Mouse (Mus musculus) CH12.LX (cell line): Measurements from ENCODE around the gene Agap3. TPM values are rescaled to one million over a fixed set of nuclear protein-coding genes. Genes with fewer than 3 reads are reported as not detected.

Source experiments
- DNase-seq: peaks from one replicate; pipeline ENCODE4 v3.0.0-alpha.2; 2013; ENCODE audit errors: extremely low read depth
- H3K27ac ChIP-seq: 2 replicates; pipeline ENCODE4 v1.5.1; 2012; ENCODE audit warnings: low read depth, mild to moderate bottlenecking, control low read depth, moderate library complexity; ENCODE audit not compliant: insufficient read depth
- H3K27me3 ChIP-seq: replicated peaks from 2 replicates; pipeline ENCODE3; 2012; ENCODE audit warnings: inconsistent platforms
- H3K36me3 ChIP-seq, 2 experiments: replicated peaks in 1 of 2; 2 replicates each; pipeline versions ENCODE3 to v1.6.1; 2012; ENCODE audit warnings: inconsistent platforms in 1 of 2, low read length in 1 of 2, mild to moderate bottlenecking in 1 of 2, mixed read lengths in 1 of 2, moderate library complexity in 1 of 2; ENCODE audit not compliant: control insufficient read depth in 1 of 2, insufficient read depth in 1 of 2
- H3K4me1 ChIP-seq, 2 experiments: 2 replicates each; pipeline ENCODE4 v1.6.1; 2012; ENCODE audit warnings: inconsistent platforms in 1 of 2, moderate library complexity in 1 of 2; ENCODE audit not compliant: insufficient read depth in 2 of 2, control insufficient read depth in 1 of 2
- H3K4me2 ChIP-seq: 2 replicates; pipeline ENCODE4 v1.6.1; 2012; ENCODE audit warnings: low read depth, mild to moderate bottlenecking, control low read depth; ENCODE audit not compliant: poor library complexity, insufficient read depth, severe bottlenecking
- H3K4me3 ChIP-seq, 3 experiments: fragments of 150-350 bp in 1 of 3; sonication (generic) in 1 of 3; replicated peaks in 1 of 3; 2 replicates each; pipeline versions ENCODE3 to v1.5.1; 2011 to 2012; ENCODE audit warnings: low read depth in 2 of 3, low read length in 2 of 3, mild to moderate bottlenecking in 2 of 3, moderate library complexity in 2 of 3, control low read depth in 1 of 3, improper control_type of control experiment in 1 of 3, inconsistent platforms in 1 of 3, mixed read lengths in 1 of 3; ENCODE audit not compliant: poor library complexity in 1 of 3
- H3K79me2 ChIP-seq: replicated peaks from 2 replicates; pipeline ENCODE4 v1.6.1; 2012; ENCODE audit warnings: mild to moderate bottlenecking, moderate library complexity; ENCODE audit not compliant: control insufficient read depth, poor library complexity, insufficient read depth, severe bottlenecking; ENCODE audit errors: extremely low read depth
- H3K9ac ChIP-seq: 2 replicates; pipeline ENCODE4 v1.6.1; 2012; ENCODE audit warnings: low read depth, mild to moderate bottlenecking, control low read depth, moderate library complexity; ENCODE audit not compliant: insufficient read depth
- H3K9me3 ChIP-seq: replicated peaks from 2 replicates; pipeline ENCODE3; 2012; ENCODE audit warnings: low read length, inconsistent platforms, mixed read lengths
- BHLHE40 ChIP-seq: IDR thresholded peaks from 2 replicates; pipeline ENCODE4 v1.6.1; 2011; ENCODE audit warnings: mild to moderate bottlenecking, low read depth, low read length, improper control_type of control experiment
- E2F4 ChIP-seq: IDR thresholded peaks from 2 replicates; pipeline ENCODE4 v1.6.1; 2011; ENCODE audit warnings: low read depth, low read length, improper control_type of control experiment; ENCODE audit not compliant: insufficient replicate concordance
- ETS1 ChIP-seq: conservative IDR thresholded peaks from 2 replicates; pipeline ENCODE4 v1.6.1; 2012; ENCODE audit warnings: low read depth, mild to moderate bottlenecking, inconsistent platforms, low read length, improper control_type of control experiment, moderate library complexity
- GABPA ChIP-seq: IDR thresholded peaks from 2 replicates; pipeline ENCODE4 v1.6.1; 2012; ENCODE audit warnings: low read depth, low read length, improper control_type of control experiment, inconsistent platforms; ENCODE audit not compliant: insufficient replicate concordance
- IRF4 ChIP-seq: IDR thresholded peaks from 2 replicates; pipeline ENCODE4 v1.6.1; 2014; ENCODE audit warnings: low read depth, mild to moderate bottlenecking, inconsistent platforms, low read length, improper control_type of control experiment
- JUN ChIP-seq: IDR thresholded peaks from 2 replicates; pipeline ENCODE4 v1.6.1; 2011; ENCODE audit warnings: low read depth, mild to moderate bottlenecking, low read length, improper control_type of control experiment, moderate library complexity; ENCODE audit not compliant: insufficient read depth
- MEF2A ChIP-seq: IDR thresholded peaks from 2 replicates; pipeline ENCODE4 v1.6.1; 2014; ENCODE audit warnings: low read depth, mild to moderate bottlenecking, inconsistent platforms, low read length, improper control_type of control experiment, borderline replicate concordance
- MXI1 ChIP-seq: IDR thresholded peaks from 2 replicates; pipeline ENCODE4 v1.6.1; 2011; ENCODE audit warnings: mild to moderate bottlenecking, low read depth, low read length, improper control_type of control experiment
- MYC ChIP-seq: IDR thresholded peaks from 2 replicates; pipeline ENCODE4 v1.6.1; 2011; ENCODE audit warnings: low read depth, mild to moderate bottlenecking, improper control_type of control experiment, low read length
- TBP ChIP-seq: conservative IDR thresholded peaks from 2 replicates; pipeline ENCODE4 v1.6.1; 2011; ENCODE audit warnings: low read depth, low read length, improper control_type of control experiment
- USF2 ChIP-seq: conservative IDR thresholded peaks from 2 replicates; pipeline ENCODE4 v1.6.1; 2011; ENCODE audit warnings: low read depth, low read length, improper control_type of control experiment
- ZKSCAN1 ChIP-seq: IDR thresholded peaks from 2 replicates; pipeline ENCODE4 v1.6.1; 2012; ENCODE audit warnings: low read depth, inconsistent platforms, low read length, improper control_type of control experiment, borderline replicate concordance
- ZMIZ1 ChIP-seq: IDR thresholded peaks from 2 replicates; pipeline ENCODE4 v1.6.1; 2012; ENCODE audit warnings: low read depth, mild to moderate bottlenecking, inconsistent platforms, low read length, improper control_type of control experiment
- dilution Hi-C: fragments of 300-500 bp; cut with MboI; formaldehyde crosslinking; loops from 2 replicates; pipeline ENCODE4 v1.14.3; 2020; ENCODE audit warnings: low sequenced_read_pairs; ENCODE audit not compliant: extremely low pct_unique_long_range_greater_than_20kb, extremely low pct_ligation_motif_present
- in situ Hi-C: fragments of 300-500 bp; cut with MboI; formaldehyde crosslinking; loops from 3 replicates; pipeline ENCODE4 v1.14.3; 2019; ENCODE audit warnings: low sequenced_read_pairs, low pct_ligation_motif_present, low pct_unique_long_range_greater_than_20kb, mixed read lengths
- polyA plus RNA-seq: library from polyadenylated mRNA; unstranded; fragments of >175 nt; gene quantifications from 2 replicates; pipeline ENCODE4 v1.2.1, GENCODE M21; 2012; ENCODE audit warnings: low read depth; ENCODE audit not compliant: insufficient read length
- total RNA-seq, 2 experiments: library from RNA; depleted of rRNA; stranded (reverse); fragments of 300-350 nt in 1 of 2; fragments of >200 nt in 1 of 2; gene quantifications; 2 replicates each; pipeline ENCODE4 v1.2.3; 2012 to 2014

The Agap3 gene
- total and polyA plus RNA-seq, 3 experiments = 15.4 to 43.5 (median 38.0) TPM

DNA sequence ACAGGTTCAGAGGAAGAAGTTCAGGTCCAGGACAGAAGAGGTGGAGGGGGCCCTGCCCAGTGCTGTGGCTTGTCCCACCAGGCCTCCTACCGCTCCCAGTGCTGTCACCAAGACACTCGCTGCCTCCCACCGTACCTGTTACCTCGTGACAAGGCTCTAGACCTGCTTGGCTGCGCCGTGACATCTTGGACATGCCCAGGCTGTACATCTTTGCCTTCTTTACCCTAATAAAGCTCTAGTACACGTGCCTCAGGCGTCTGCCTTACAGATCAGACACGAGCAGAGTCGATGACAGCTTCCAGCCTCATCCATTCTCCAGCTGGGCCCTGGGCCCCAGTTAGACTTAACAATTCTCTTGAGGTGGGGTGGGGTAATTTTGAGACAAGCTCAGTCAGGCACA lies 34.4 kb upstream of the Agap3 start:
- H3K9ac ChIP-seq = no peak overlapping the region
- TF ChIP-seq MXI1 (no peak), GABPA (no peak)
- H3K27ac ChIP-seq = no peak overlapping the region
- in situ Hi-C loops = no loop called here
- peaks cover 0 to 9% of the 10 kb centered on the region in 2 experiments; a peak in 2 of 4 replicates for H3K4me1 ChIP-seq
- dilution Hi-C loops = no loop called here
- H3K4me2 ChIP-seq = no peak overlapping the region
- H3K36me3 ChIP-seq = peaks cover 14 to 61% of the 10 kb centered on the region in 2 experiments
- no peaks in the 10 kb centered on the region for H3K79me2 ChIP-seq
- H3K27me3 ChIP-seq = no peaks in the 10 kb centered on the region
- DNase-seq = no peak
- H3K4me3 ChIP-seq = no peak overlapping the region
- no peaks in the 10 kb centered on the region for H3K9me3 ChIP-seq

DNA sequence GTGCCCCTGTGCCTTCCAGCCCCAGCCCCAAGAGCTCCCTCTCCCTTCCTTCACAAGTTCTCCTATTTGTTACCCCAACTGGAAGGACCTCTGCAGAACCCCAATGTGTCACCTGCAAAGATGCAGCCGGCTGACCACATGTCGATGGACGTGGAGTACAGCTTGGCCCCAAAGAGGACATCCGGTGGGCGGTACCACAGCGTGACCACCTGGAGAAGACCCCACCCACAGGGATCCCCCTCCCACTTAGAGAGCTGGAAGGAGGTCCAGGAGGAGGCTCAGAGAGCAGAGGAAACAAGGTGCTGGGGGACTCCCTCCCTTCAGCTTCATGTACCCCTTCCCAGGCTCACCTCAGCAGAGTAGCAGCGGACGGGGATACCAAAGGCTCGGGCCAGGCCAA lies 31.6 kb upstream of the Agap3 start:
- peaks cover 2 to 14% of the 10 kb centered on the region in 2 experiments; a peak in 2 of 4 replicates for H3K4me1 ChIP-seq
- H3K27ac ChIP-seq = no peak overlapping the region
- peaks cover 14 to 53% of the 10 kb centered on the region in 2 experiments for H3K36me3 ChIP-seq
- H3K27me3 ChIP-seq = no peaks in the 10 kb centered on the region
- H3K9ac ChIP-seq = no peak overlapping the region
- H3K4me3 ChIP-seq = no peak overlapping the region
- TF ChIP-seq USF2 = no peak
- no peak for TF ChIP-seq MYC
- no peak for TF ChIP-seq MXI1
- no peak for TF ChIP-seq MEF2A
- TF ChIP-seq IRF4 = no peak
- no peak for TF ChIP-seq TBP
- no peak for TF ChIP-seq GABPA
- no peak for TF ChIP-seq ETS1
- no peak for TF ChIP-seq BHLHE40
- TF ChIP-seq ZKSCAN1 = no peak
- TF ChIP-seq JUN = no peak
- no peak for TF ChIP-seq ZMIZ1
- no peak for TF ChIP-seq E2F4
- no peak overlapping the region for H3K4me2 ChIP-seq
- in situ Hi-C loops = loop anchor here (5.0 kb wide), 1 partner anchor 37 kb away; no protein-coding TSS in a partner anchor
- H3K79me2 ChIP-seq = no peaks in the 10 kb centered on the region
- DNase-seq = no peak
- dilution Hi-C loops = no loop called here
- no peaks in the 10 kb centered on the region for H3K9me3 ChIP-seq
